Mouse (Mus musculus) liver, postnatal 0 days (tissue): ENCODE measurements at regions not wholly inside any gene's neighbourhood (a gene's known extent, or its start where the extent isn't known, plus 50 kb on each side); places are given as distances from the start of the nearest gene placed in this dataset.

Experiments used
- CTCF ChIP-seq: sonication (generic); IDR thresholded peaks from 2 replicates; pipeline ENCODE4 v1.5.1; 2016; ENCODE audit warnings: antibody characterized with exemption, low read depth
- EP300 ChIP-seq: IDR thresholded peaks from 2 replicates; pipeline ENCODE4 v1.6.1; 2016; ENCODE audit warnings: antibody characterized with exemption, low read depth, mild to moderate bottlenecking

GRCm38 (mm10) chr7:133230806-133231205, 106.7 kb upstream of the Ctbp2 start:
- no peak for TF ChIP-seq CTCF
- TF ChIP-seq EP300, result no peak
